Mouse (Mus musculus) neural tube, embryonic 12.5 days (tissue): ENCODE results near the gene Ncapg2. TPM values are rescaled to one million over a fixed set of nuclear protein-coding genes. Genes with fewer than 3 reads are reported as not detected.

Source experiments
- ATAC-seq: fragments of 200-750 bp; cut with Nextera tagmentation; 2 replicates; pipeline ENCODE4 v1.8.0; 2017; ENCODE audit warnings: low read depth, mild to moderate bottlenecking, moderate TSS enrichment, moderate library complexity; ENCODE audit not compliant: low FRiP score
- H3K27ac ChIP-seq: fragments of 300-500 bp; sonication (generic); 2 replicates; pipeline ENCODE4 v1.5.1; 2016
- H3K27me3 ChIP-seq: fragments of 300-500 bp; sonication (generic); replicated peaks from 2 replicates; pipeline ENCODE4 v1.6.1; 2016; ENCODE audit warnings: mild to moderate bottlenecking
- H3K36me3 ChIP-seq: fragments of 300-500 bp; sonication (generic); 2 replicates; pipeline ENCODE4 v1.6.1; 2016; ENCODE audit warnings: mild to moderate bottlenecking
- H3K4me1 ChIP-seq: fragments of 300-500 bp; sonication (generic); 2 replicates; pipeline ENCODE4 v1.6.1; 2016
- H3K4me2 ChIP-seq: fragments of 300-500 bp; sonication (generic); replicated peaks from 2 replicates; pipeline ENCODE4 v1.6.1; 2016; ENCODE audit warnings: mild to moderate bottlenecking
- H3K4me3 ChIP-seq: fragments of 300-500 bp; sonication (generic); 2 replicates; pipeline ENCODE4 v1.5.1; 2016
- H3K9ac ChIP-seq: fragments of 300-500 bp; sonication (generic); 2 replicates; pipeline ENCODE4 v1.6.1; 2016; ENCODE audit warnings: mild to moderate bottlenecking
- H3K9me3 ChIP-seq: fragments of 300-500 bp; sonication (generic); 2 replicates; pipeline ENCODE4 v1.6.1; 2016; ENCODE audit warnings: mild to moderate bottlenecking
- WGBS: fragments of 180-500 bp; shearing (Covaris S2); methylation state at CpG from one replicate; pipeline ENCODE4 v1.1.7; 2016; 5-methylcytosine and 5-hydroxymethylcytosine counted together
- polyA plus RNA-seq: library from polyadenylated mRNA; unstranded; fragments of >200 nt; fragmentation: Nextera tagmentation; extraction: Ambion mirVana; gene quantifications from 2 replicates; pipeline ENCODE4 v1.2.1, GENCODE M21; 2016

Ncapg2 gene
- polyA plus RNA-seq, 1 experiment from 2014 or later: 28.7 TPM

- no peaks in the 10 kb centered on the region for H3K36me3 ChIP-seq
- H3K27ac ChIP-seq: 0 out of 2 replicates have a peak overlapping the region, but pooled peaks have one; percentile 53
- WGBS: 3% methylated on average over 10 of the region's 10 CpGs
- peak; percentile 15; the same call in 1 of the 2 replicates for ATAC-seq
- H3K27me3 ChIP-seq: no peaks in the 10 kb centered on the region
- peak overlapping the region; percentile 95 for H3K4me2 ChIP-seq
- peaks cover 7% of the 10 kb centered on the region for H3K4me1 ChIP-seq
- no peaks in the 10 kb centered on the region for H3K9me3 ChIP-seq
- H3K4me3 ChIP-seq: peak overlapping the region; percentile 65
- peak overlapping the region; percentile 71 for H3K9ac ChIP-seq
Measured at GRCm38 (mm10) chr12:116486404-116486730, 81.2 kb downstream of the Ncapg2 start.

GRCm38 (mm10) chr12:116488836-116489235 lies 83.6 kb downstream of the Ncapg2 start:
- 78% methylated on average over 8 of the region's 8 CpGs for WGBS
- Histone ChIP-seq H3K36me3 (no peaks in the 10 kb centered on the region), H3K4me2 (no peak overlapping the region), H3K27ac (no peak overlapping the region), H3K9ac (no peak overlapping the region), H3K9me3 (no peaks in the 10 kb centered on the region), H3K4me1 (peaks cover 7% of the 10 kb centered on the region), H3K4me3 (no peak overlapping the region), H3K27me3 (no peaks in the 10 kb centered on the region)
- no peak for ATAC-seq

GRCm38 (mm10) chr12:116490575-116491356 lies 85.6 kb downstream of the Ncapg2 start:
- ATAC-seq: no peak
- WGBS: 91% methylated on average over 5 of the region's 5 CpGs

GRCm38 (mm10) chr12:116498666-116499065 lies 93.5 kb downstream of the Ncapg2 start:
- H3K4me2 ChIP-seq: no peak overlapping the region
- no peak overlapping the region for H3K27ac ChIP-seq
- no peak overlapping the region for H3K9ac ChIP-seq
- no peaks in the 10 kb centered on the region for H3K9me3 ChIP-seq
- no peaks in the 10 kb centered on the region for H3K27me3 ChIP-seq
- no peak overlapping the region for H3K4me3 ChIP-seq
- no peak for ATAC-seq
- H3K4me1 ChIP-seq: no peaks in the 10 kb centered on the region; the same call in 1 of the 2 replicates
- H3K36me3 ChIP-seq: no peaks in the 10 kb centered on the region

More at GRCm38 (mm10) chr12:116490575-116491356, 85.6 kb downstream of the Ncapg2 start:
- no peak overlapping the region for H3K4me2 ChIP-seq
- H3K27me3 ChIP-seq: no peaks in the 10 kb centered on the region
- no peaks in the 10 kb centered on the region for H3K9me3 ChIP-seq
- no peak overlapping the region for H3K27ac ChIP-seq
- H3K9ac ChIP-seq: no peak overlapping the region
- no peaks in the 10 kb centered on the region for H3K36me3 ChIP-seq
- no peak overlapping the region for H3K4me3 ChIP-seq
- H3K4me1 ChIP-seq: peaks cover 7% of the 10 kb centered on the region

- Histone ChIP-seq H3K9ac (no peak overlapping the region), H3K27ac (no peak overlapping the region), H3K4me1 (no peaks in the 10 kb centered on the region; the same call in 1 of the 2 replicates), H3K9me3 (no peaks in the 10 kb centered on the region), H3K27me3 (no peaks in the 10 kb centered on the region), H3K4me2 (no peak overlapping the region), H3K4me3 (no peak overlapping the region), H3K36me3 (no peaks in the 10 kb centered on the region)
- 87% methylated on average over 11 of the region's 11 CpGs for WGBS
- no peak for ATAC-seq
Measured at GRCm38 (mm10) chr12:116500652-116501051, 95.5 kb downstream of the Ncapg2 start.

GRCm38 (mm10) chr12:116512482-116512881 lies 107.3 kb downstream of the Ncapg2 start:
- no peaks in the 10 kb centered on the region for H3K27me3 ChIP-seq
- H3K4me3 ChIP-seq: no peak overlapping the region
- 84% methylated on average over 1 of the region's 1 CpGs for WGBS
- H3K9ac ChIP-seq: no peak overlapping the region
- ATAC-seq: no peak
- no peaks in the 10 kb centered on the region for H3K9me3 ChIP-seq
- H3K4me2 ChIP-seq: no peak overlapping the region
- no peaks in the 10 kb centered on the region for H3K4me1 ChIP-seq
- H3K27ac ChIP-seq: no peak overlapping the region
- no peaks in the 10 kb centered on the region for H3K36me3 ChIP-seq

Other genes starting within 250 kb of the Ncapg2 start
- gene Wdr60, start 142.4 kb upstream of the Ncapg2 start, polyA plus RNA-seq: 17.3 and 17.7 TPM in 2 replicates
- not detected in 2 replicates for gene Gm11027, start 130.0 kb upstream of the Ncapg2 start, polyA plus RNA-seq
- gene Esyt2, start 124.2 kb upstream of the Ncapg2 start, polyA plus RNA-seq: 15.6 and 18.2 TPM in 2 replicates
- gene Ptprn2, start 80.3 kb downstream of the Ncapg2 start, polyA plus RNA-seq: 4.7 and 4.9 TPM in 2 replicates